Mouse (Mus musculus) urinary bladder, postnatal 25 days (tissue): ENCODE data around the gene Top2a.
"Not testable (repeated sequence)": the region's sequence is repeated elsewhere in the genome, so short reads cannot be mapped to it uniquely, and the experiment has no call there.

Source experiments
- DNase-seq: peaks from one replicate; pipeline ENCODE4 v3.0.0; 2022; ENCODE audit warnings: low spot score

The Top2a gene

DNA sequence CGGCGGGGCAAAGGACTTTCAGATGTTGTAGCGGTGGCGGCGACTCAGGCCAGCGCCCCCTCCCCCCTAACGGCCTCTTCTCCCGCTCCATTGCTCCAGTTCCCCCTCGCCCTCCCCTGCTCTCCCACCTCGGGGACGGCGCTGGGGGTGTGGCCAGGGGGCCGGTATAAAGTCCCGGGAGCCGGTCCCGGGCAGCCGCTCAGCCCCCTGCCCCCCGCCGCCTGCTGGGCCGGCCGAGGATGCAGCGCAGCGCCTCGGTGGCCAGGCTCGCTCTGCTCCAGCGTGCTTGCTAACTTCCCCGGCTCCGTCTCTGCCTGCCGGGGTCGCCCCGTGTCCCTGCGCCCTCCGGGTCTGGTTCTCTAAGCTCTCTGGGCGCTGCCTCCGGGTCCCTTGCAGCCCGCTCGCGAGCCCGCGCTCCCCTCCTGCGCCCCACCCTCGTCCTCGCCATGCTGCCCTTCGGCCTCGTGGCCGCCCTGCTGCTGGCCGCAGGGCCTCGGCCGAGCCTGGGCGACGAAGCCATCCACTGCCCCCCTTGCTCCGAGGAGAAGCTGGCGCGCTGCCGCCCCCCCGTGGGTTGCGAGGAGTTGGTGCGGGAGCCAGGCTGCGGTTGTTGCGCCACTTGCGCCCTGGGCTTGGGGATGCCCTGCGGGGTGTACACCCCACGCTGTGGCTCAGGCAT, 17.2 kb upstream of the Top2a start, which contains the start of gene Igfbp4:
Gene Igfbp4 (plus strand): TSS at position 194 of the 679 bp plus-strand sequence.
- DNase-seq = peak; percentile 53

- no peak for DNase-seq
These were observed 16.5 kb upstream of the Top2a start for GRCm38 (mm10) chr11:99040346-99040974.

DNA sequence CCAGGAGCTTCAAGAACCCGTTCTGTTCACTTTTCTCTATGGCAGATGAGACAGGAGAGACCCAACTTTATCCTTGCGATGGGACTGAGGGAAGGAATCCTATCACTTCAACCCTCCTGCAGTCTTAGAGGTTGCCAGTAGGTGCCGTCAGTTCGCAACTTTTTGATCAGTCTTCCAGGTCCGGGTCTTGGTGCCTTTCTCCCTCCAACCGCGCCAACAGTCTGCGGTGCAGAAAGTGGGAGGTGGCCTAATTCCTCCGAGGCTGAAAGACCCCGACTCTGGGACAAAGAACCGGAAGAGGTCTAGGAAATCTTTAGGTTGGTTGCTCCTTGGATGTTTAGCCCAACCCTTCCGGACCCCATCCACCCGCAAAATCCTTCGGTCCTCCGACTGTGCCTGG, 15.8 kb upstream of the Top2a start:
- DNase-seq = peak; percentile 71

GRCm38 (mm10) chr11:99036254-99036653, 12.3 kb upstream of the Top2a start:
- DNase-seq = no peak

GRCm38 (mm10) chr11:99035350-99035749, 11.4 kb upstream of the Top2a start:
- DNase-seq = no peak

DNA sequence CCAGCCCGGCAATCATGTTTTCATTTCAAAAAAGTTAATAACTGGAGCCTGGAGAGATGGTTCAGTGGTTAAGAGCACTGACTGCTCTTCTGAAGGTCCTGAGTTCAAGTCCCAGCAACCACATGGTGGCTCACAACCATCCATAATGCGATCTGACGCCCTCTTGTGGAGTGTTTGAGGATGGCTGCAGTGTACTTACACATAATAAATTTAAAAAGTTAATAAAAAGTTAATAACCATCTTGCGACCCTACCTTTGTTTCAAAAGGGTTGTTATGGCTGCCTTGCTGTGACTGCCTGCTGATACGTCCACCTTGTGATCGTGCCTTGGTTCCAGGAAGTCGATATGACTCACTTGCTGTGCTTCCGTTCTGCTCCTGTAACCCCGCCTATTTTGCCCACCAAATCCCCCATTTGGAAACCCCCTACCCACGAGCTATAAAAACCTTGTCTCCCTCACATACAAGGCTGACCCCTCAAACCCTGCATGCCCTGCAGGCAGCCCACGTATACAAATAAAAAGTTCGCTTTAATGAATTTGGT, 3.0 kb upstream of the Top2a start:
- DNase-seq = no peak

DNA sequence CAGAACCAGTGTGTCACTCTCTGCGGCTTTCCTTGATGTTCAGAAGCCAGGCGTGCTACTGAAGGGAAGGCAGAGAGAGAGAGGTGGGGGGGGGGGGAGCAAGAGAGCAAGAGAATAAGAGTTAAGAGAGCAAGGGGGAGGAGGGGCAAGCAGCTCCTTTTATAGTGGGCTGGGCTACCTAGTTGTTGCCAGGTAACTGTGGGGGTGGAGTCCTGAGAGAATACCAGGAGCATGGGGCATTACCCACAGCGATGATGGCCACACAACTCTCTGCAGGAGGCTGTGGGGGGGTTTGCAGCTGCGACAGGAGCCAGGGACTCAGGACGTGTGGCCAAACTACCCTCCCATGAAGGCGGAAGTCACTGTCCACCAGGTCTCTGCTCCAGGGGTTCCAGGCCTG, 1.9 kb upstream of the Top2a start:
- DNase-seq = no peak

- no peak for DNase-seq
These were observed 612 bp upstream of the Top2a start for GRCm38 (mm10) chr11:99024468-99025134.

DNA sequence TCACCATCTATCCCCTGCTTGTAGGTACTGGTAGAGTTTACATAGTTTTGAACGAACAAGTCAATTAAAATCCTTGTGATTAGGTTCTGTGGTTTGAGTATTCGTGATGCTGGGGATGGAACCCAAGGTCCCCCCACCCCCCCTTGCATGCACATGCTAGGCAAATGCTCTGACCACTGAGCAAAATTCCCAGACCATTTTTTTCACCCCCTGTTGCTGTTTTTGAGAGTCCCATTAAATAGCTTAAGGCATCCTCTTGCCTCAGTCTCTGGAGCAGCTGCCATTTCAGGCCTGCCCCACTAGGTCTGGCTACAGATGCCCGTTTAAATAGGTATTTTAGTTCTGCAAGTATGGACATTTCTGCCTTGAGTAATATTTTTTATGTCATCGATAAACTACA, 895 bp downstream of the Top2a start:
- DNase-seq = no peak

DNA sequence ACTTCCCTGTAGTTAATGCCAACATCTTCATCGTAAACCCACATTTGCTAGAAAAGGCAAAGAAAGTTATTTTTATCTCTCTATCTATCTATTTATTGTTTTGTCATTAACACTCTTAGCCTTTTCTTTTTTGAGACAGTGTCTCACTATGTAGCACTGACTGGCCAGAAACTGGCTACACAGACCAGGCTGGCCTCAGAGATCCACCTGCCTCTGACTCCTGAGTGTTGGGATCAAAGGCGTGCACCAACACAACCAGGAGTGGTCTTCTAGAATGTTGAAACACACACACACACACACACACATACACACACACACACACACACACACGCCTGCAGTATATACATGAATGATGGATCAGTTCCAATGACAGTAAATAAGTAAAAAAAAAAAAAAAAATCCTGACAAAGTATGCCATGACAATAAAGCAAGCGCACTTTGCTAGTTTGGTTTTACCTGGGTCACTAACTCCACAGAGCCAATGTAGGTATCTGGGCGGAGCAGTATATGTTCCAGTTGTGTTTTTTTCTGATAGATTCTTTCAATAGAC, 1.5 kb downstream of the Top2a start:
- no peak for DNase-seq

GRCm38 (mm10) chr11:99019844-99020243, 4.1 kb downstream of the Top2a start:
- DNase-seq = no peak

DNA sequence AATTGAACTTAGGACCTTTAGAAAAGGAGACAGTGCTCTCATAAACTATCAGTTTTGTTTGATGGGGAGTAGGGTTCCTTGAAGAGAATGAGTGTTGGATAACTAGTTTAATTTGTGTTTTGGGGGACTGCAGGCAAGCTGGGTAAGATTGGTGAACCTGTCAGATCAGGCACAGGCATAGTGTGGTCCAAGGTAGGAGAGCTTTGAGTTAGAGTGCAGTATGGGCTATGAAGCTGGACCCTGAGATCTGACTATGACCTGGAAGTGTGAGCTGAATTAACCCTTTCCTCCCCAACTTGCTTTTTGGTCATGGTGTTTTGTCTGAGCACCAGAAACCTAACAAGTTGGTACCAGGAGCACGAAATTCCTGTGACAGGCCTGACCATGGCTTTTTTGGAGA, 10.1 kb downstream of the Top2a start:
- no peak for DNase-seq

- no peak for DNase-seq
These were observed 13.3 kb downstream of the Top2a start for GRCm38 (mm10) chr11:99010706-99011105.

DNA sequence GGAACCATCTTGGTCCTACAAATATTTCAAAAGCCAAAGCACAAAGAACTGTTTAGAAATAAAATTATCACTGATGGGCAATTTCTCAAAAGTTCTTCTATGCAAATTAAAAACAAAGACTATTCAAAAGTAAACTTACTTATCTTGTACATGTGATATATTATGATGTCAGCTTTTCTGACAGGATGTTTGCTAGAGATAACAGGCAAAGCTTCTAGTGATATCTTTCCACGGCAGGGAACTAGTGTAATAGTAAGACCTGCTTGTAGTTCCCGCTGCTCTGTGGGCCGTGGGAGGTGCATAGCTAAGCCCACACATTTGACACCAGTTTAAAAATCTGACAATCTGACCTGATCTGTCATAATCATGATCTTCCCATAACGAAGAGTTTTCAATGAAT, 13.9 kb downstream of the Top2a start:
- DNase-seq = no peak

GRCm38 (mm10) chr11:99006788-99007187, 17.2 kb downstream of the Top2a start:
- DNase-seq = no peak

GRCm38 (mm10) chr11:98999243-98999642, 24.7 kb downstream of the Top2a start:
- no peak for DNase-seq

GRCm38 (mm10) chr11:98998776-98999175, 25.2 kb downstream of the Top2a start:
- DNase-seq = no peak

- DNase-seq = no peak
These were observed 26.3 kb downstream of the Top2a start for GRCm38 (mm10) chr11:98997659-98998058.

DNA sequence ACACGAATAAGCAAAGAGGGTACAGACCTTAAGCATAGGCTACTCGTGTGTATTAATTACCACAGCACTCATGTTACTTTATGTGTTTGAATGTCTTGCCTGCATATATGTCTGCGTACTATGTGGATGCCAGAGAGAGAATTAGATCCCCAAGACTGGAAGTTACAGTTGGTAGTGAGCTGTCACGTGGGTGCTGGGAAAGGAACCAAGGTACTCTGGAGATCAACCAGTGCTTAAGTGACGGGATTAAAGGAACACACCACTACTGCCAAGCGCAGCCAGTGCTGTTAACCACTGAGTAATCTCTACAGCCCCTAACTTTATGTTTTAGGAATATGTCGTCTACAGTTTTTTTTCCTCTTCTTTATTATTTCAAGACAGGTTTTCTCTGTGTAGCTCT, 28.0 kb downstream of the Top2a start:
- DNase-seq = no peak

DNA sequence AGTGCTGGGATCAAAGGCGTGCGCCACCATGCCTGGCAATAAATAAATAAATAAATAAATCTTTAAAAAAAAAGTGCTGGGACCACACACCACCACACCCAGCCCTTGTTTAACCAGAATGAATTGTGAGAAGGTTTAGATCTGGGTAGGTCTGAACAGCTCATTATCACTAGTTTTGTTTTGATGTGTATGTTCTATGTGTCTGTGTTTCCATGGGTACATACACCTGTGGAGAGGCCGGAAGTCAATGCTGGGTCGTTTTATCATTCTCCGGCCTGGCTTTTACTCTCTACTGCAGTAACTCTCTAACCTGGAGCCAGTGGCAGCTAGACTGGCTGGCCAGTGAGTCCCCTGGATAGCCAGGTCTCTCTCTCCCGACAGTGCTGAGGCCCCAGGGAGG, 33.1 kb downstream of the Top2a start:
- DNase-seq = no peak

DNA sequence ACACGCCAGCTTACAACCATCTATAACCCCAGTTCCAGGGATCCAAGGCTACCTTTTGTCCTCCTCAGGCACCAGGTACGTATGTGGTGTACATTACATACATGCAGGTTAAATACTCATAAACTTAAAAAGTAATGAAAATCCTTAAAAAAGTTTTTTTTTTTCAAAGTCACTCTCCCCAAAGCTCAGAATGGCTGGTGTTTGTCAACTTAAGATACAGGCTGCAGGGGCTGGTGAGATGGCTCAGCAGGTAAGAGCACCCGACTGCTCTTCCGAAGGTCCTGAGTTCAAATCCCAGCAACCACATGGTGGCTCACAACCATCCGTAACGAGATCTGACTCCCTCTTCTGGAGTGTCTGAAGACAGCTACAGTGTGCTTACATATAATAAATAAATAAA, 35.7 kb downstream of the Top2a start:
- not testable (repeated sequence) for DNase-seq

GRCm38 (mm10) chr11:98985542-98985941, 38.4 kb downstream of the Top2a start:
- no peak for DNase-seq

DNA sequence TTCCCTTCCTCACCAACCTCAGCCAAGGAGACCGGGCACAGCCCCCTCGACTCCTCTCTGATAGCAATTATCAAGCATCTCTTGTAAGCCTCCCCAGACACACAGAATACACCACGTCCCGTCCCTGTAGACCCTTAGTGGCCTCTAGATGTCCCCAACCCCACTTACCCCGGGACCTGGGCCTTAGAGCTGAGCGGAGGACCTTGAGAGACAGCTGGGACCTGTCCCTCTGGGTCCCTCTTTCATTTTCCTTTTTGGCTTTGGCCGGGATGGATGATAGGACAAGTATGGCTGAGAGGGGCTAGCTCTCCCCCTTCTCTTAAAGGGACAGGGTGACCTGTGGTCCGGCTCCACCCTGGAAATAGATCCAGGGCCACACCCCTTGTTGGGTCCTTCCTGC, 40.4 kb downstream of the Top2a start:
- no peak for DNase-seq
